Mouse (Mus musculus): ENCODE measurements around the gene Lgi4. TPM values are rescaled to one million over a fixed set of nuclear protein-coding genes. Genes with fewer than 3 reads are reported as not detected.
A peak's percentile ranks its signal among the peaks of the same experiment; 100 is the strongest.

The Lgi4 gene
- total RNA-seq, 2 experiments from 2014 or later = 32.9 to 35.9 TPM

GRCm38 (mm10) chr7:31074713-31075069 is 15.5 kb downstream of the Lgi4 start:
- no peak for DNase-seq (ENCODE audit: low spot score in 2 of 2)

GRCm38 (mm10) chr7:31076492-31076891 is 17.4 kb downstream of the Lgi4 start, which contains the start of gene Fxyd3:
TSS of gene Fxyd3 (minus strand) at chr7:31076704.
- no peak for DNase-seq (ENCODE audit: low spot score in 2 of 2)

- DNase-seq (ENCODE audit: low spot score in 2 of 2) = no peak
Observed at GRCm38 (mm10) chr7:31077470-31077869, 18.3 kb downstream of the Lgi4 start.

GRCm38 (mm10) chr7:31077885-31078445 is 18.8 kb downstream of the Lgi4 start:
- peak; percentile 61 to 73 for DNase-seq (ENCODE audit: low spot score in 2 of 2)

GRCm38 (mm10) chr7:31079670-31080069 is 20.5 kb downstream of the Lgi4 start:
- DNase-seq (ENCODE audit: low spot score in 2 of 2) = no peak

- no peak for DNase-seq (ENCODE audit: low spot score in 2 of 2)
Observed at GRCm38 (mm10) chr7:31080611-31081010, 21.5 kb downstream of the Lgi4 start.

GRCm38 (mm10) chr7:31081106-31081505 is 22.0 kb downstream of the Lgi4 start:
- DNase-seq (ENCODE audit: low spot score in 2 of 2) = no peak

- no peak for DNase-seq (ENCODE audit: low spot score in 2 of 2)
Observed at GRCm38 (mm10) chr7:31082106-31082505, 23.0 kb downstream of the Lgi4 start.

- peak in 1 of 2 experiments; percentile 28 for DNase-seq (ENCODE audit: low spot score in 2 of 2)
Observed at GRCm38 (mm10) chr7:31082831-31083588, 23.9 kb downstream of the Lgi4 start.

GRCm38 (mm10) chr7:31084140-31084539 is 25.0 kb downstream of the Lgi4 start:
- DNase-seq (ENCODE audit: low spot score in 2 of 2) = no peak

- peak; percentile 26 to 30 for DNase-seq (ENCODE audit: low spot score in 2 of 2)
Observed at GRCm38 (mm10) chr7:31085171-31085570, 26.0 kb downstream of the Lgi4 start.

GRCm38 (mm10) chr7:31086175-31086755 is 27.1 kb downstream of the Lgi4 start:
- no peak for DNase-seq (ENCODE audit: low spot score in 2 of 2)

GRCm38 (mm10) chr7:31087262-31087661 is 28.1 kb downstream of the Lgi4 start:
- DNase-seq (ENCODE audit: low spot score in 2 of 2) = no peak

GRCm38 (mm10) chr7:31088206-31088605 is 29.1 kb downstream of the Lgi4 start:
- no peak for DNase-seq (ENCODE audit: low spot score in 2 of 2)

- DNase-seq (ENCODE audit: low spot score in 2 of 2) = no peak
Observed at GRCm38 (mm10) chr7:31089721-31090120, 30.6 kb downstream of the Lgi4 start.

GRCm38 (mm10) chr7:31094774-31095501 is 35.8 kb downstream of the Lgi4 start:
- no peak for DNase-seq (ENCODE audit: low spot score in 2 of 2)

- DNase-seq (ENCODE audit: low spot score in 2 of 2) = no peak
Observed at GRCm38 (mm10) chr7:31096892-31097564, 37.9 kb downstream of the Lgi4 start.

GRCm38 (mm10) chr7:31097583-31098248 is 38.6 kb downstream of the Lgi4 start:
- DNase-seq (ENCODE audit: low spot score in 2 of 2) = peak; percentile 92 to 95

- DNase-seq (ENCODE audit: low spot score in 2 of 2) = no peak
Observed at GRCm38 (mm10) chr7:31098697-31099611, 39.8 kb downstream of the Lgi4 start.

GRCm38 (mm10) chr7:31099612-31099982 is 40.5 kb downstream of the Lgi4 start:
- no peak for DNase-seq (ENCODE audit: low spot score in 2 of 2)
